Mouse (Mus musculus) A20 (cell line): ENCODE measurements around the gene Pon2.
"Not testable (repeated sequence)": the region's sequence is repeated elsewhere in the genome, so short reads cannot be mapped to it uniquely, and the experiment has no call there.

Experiments
- DNase-seq: peaks from one replicate; pipeline ENCODE4 v3.0.0-alpha.2; 2011; ENCODE audit warnings: low read depth, low spot score

Gene Pon2

DNA sequence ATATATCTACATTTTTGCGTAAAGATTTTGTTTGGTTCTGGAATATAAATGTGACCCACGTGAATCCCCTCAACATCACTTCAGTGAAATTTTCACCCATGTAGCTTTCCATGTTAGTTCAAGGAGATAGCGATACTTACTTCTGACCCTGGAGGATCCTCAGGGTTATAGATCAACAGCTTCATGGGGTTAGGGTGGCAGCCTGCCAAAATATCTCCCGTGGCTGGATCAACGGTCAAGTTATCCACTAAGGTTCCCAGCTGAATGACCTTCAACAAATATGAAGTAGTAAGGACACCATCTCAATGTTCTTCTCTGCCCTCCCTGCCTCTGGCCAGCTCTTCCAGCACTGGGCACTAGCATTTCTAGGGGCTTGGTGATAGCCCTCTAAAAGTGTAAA lies 68.0 kb downstream of the Pon2 start:
- DNase-seq, result no peak

- not testable (repeated sequence) for DNase-seq
Observed at GRCm38 (mm10) chr6:5223551-5223950, 74.7 kb downstream of the Pon2 start.

- no peak for DNase-seq
Observed at GRCm38 (mm10) chr6:5222080-5222479, 76.2 kb downstream of the Pon2 start.

DNA sequence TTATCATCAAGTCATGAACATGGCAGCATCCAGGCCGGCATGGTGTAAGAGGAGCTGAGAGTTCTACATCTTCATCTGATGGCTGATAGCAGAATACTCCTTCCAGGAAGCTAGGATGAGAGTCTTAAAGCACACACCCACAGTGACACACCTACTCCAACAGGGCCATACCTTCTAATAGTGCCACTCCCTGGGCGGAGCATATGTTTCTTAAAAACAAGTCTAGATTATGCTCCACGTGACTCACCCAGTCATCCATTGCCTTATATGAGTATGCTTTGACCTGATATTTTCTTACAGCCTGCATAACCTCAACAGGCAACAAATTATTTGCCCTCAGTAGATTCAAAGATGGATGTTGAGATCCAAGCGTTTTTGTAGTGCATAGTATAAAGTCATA lies 80.1 kb downstream of the Pon2 start:
- no peak for DNase-seq
